Mouse (Mus musculus): ENCODE results near the gene Minos1. TPM values are rescaled to one million over a fixed set of nuclear protein-coding genes. Genes with fewer than 3 reads are reported as not detected.

Gene Minos1
- polyA plus RNA-seq, 1 experiment from 2014 or later = 450 TPM

- 59% methylated on average over 7 of the region's 7 CpGs for WGBS
- no peak overlapping the region for H3K4me2 ChIP-seq (replicated peaks)
- H3K4me3 ChIP-seq (replicated peaks; ENCODE audit: low read length) = no peak overlapping the region
- H3K9ac ChIP-seq = no peak overlapping the region
- H3K27ac ChIP-seq = no peak overlapping the region
- peaks cover 9% of the 10 kb centered on the region; the same call in 1 of the 2 replicates for H3K4me1 ChIP-seq (replicated peaks; ENCODE audit: control insufficient read depth, insufficient read depth, low read length)
- H3K9me3 ChIP-seq (ENCODE audit: control insufficient read depth, low read length) = no peaks in the 10 kb centered on the region
- no peak for ATAC-seq (ENCODE audit: low FRiP score)
- no peaks in the 10 kb centered on the region for H3K27me3 ChIP-seq (ENCODE audit: control insufficient read depth, insufficient read depth, low read length)
- no peak for DNase-seq (ENCODE audit: low spot score)
- no peaks in the 10 kb centered on the region for H3K36me3 ChIP-seq (replicated peaks; ENCODE audit: control insufficient read depth, insufficient read depth)
Measured at GRCm38 (mm10) chr4:139052796-139053195, 78.1 kb downstream of the Minos1 start.

Other genes starting within 250 kb of the Minos1 start
- 2.8 and 3.3 TPM in 2 replicates for gene Otud3, start 217.2 kb downstream of the Minos1 start, polyA plus RNA-seq (2014; fragmentation: Nextera tagmentation; extraction: Ambion mirVana)
- gene Rnf186, start 164.0 kb downstream of the Minos1 start, polyA plus RNA-seq (2014; fragmentation: Nextera tagmentation; extraction: Ambion mirVana) = not detected in 2 replicates
- 0.63 and 1.3 TPM in 2 replicates for gene Tmco4, start 158.2 kb downstream of the Minos1 start, polyA plus RNA-seq (2014; fragmentation: Nextera tagmentation; extraction: Ambion mirVana)
- gene Htr6, start 55.5 kb downstream of the Minos1 start, polyA plus RNA-seq (2014; fragmentation: Nextera tagmentation; extraction: Ambion mirVana) = 0.58 and 0.65 TPM in 2 replicates
- 47.8 and 47.9 TPM in 2 replicates for gene Nbl1, start 38.1 kb downstream of the Minos1 start, polyA plus RNA-seq (2014; fragmentation: Nextera tagmentation; extraction: Ambion mirVana)
- 248 and 249 TPM in 2 replicates for gene Capzb, start 61.8 kb upstream of the Minos1 start, polyA plus RNA-seq (2014; fragmentation: Nextera tagmentation; extraction: Ambion mirVana)
- gene Pqlc2, start 179.6 kb upstream of the Minos1 start, polyA plus RNA-seq (2014; fragmentation: Nextera tagmentation; extraction: Ambion mirVana) = 10.0 and 13.3 TPM in 2 replicates
- 57.6 and 58.7 TPM in 2 replicates for gene Akr7a5, start 179.6 kb upstream of the Minos1 start, polyA plus RNA-seq (2014; fragmentation: Nextera tagmentation; extraction: Ambion mirVana)
- 65.7 and 74.2 TPM in 2 replicates for gene Mrto4, start 221.5 kb upstream of the Minos1 start, polyA plus RNA-seq (2014; fragmentation: Nextera tagmentation; extraction: Ambion mirVana)
- 35.1 and 36.8 TPM in 2 replicates for gene Emc1, start 221.5 kb upstream of the Minos1 start, polyA plus RNA-seq (2014; fragmentation: Nextera tagmentation; extraction: Ambion mirVana)
- gene Ubr4, start 221.5 kb upstream of the Minos1 start, polyA plus RNA-seq (2014; fragmentation: Nextera tagmentation; extraction: Ambion mirVana) = 95.5 and 100 TPM in 2 replicates

All from hindbrain, embryonic 14.5 days (tissue).